Mouse (Mus musculus): ENCODE data around the gene Itga11. TPM values are rescaled to one million over a fixed set of nuclear protein-coding genes. Genes with fewer than 3 reads are reported as not detected.

The Itga11 gene
- polyA plus RNA-seq, 1 experiment from 2014 or later, result 3.0 TPM

GRCm38 (mm10) chr9:62722716-62723115 is 45.1 kb downstream of the Itga11 start:
- ATAC-seq (ENCODE audit: low FRiP score) (no peak), DNase-seq (ENCODE audit: low spot score) (no peak)
- Histone ChIP-seq H3K4me1 (replicated peaks; ENCODE audit: control insufficient read depth, insufficient read depth, low read length) (no peaks in the 10 kb centered on the region), H3K27ac (ENCODE audit: low read depth, low read length) (no peak overlapping the region), H3K4me2 (replicated peaks; ENCODE audit: low read depth, low read length) (no peak overlapping the region), H3K4me3 (ENCODE audit: low read depth, low read length) (no peak overlapping the region), H3K36me3 (ENCODE audit: control insufficient read depth, insufficient read depth, low read length) (no peaks in the 10 kb centered on the region), H3K27me3 (ENCODE audit: control insufficient read depth, insufficient read depth, low read length) (no peaks in the 10 kb centered on the region), H3K9me3 (ENCODE audit: control insufficient read depth, low read length) (no peaks in the 10 kb centered on the region), H3K9ac (ENCODE audit: low read depth, low read length) (no peak overlapping the region)
- 77% methylated on average over 6 of the region's 6 CpGs for WGBS

DNA sequence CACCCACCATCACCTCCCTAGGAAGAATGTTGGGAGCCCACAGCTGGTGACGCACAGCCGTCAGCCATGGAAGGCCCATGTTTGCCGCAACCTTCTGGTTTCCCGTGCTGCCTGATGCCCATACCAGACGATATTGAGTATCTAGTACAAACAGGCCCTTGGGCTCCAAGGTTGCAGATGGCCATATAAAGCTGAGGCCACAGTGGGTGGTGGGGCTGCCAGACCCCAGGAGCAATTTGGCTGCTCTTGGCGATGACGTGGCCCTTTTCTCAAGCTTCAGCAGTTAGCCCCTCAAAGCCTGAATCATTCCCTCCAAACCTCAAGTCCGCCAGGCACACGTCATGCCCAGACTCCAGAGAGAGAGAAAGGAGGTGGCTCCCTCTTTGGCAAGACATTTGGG is 46.5 kb downstream of the Itga11 start:
- H3K9me3 ChIP-seq (ENCODE audit: control insufficient read depth, low read length), result no peaks in the 10 kb centered on the region
- 90% methylated on average over 9 of the region's 9 CpGs for WGBS

DNA sequence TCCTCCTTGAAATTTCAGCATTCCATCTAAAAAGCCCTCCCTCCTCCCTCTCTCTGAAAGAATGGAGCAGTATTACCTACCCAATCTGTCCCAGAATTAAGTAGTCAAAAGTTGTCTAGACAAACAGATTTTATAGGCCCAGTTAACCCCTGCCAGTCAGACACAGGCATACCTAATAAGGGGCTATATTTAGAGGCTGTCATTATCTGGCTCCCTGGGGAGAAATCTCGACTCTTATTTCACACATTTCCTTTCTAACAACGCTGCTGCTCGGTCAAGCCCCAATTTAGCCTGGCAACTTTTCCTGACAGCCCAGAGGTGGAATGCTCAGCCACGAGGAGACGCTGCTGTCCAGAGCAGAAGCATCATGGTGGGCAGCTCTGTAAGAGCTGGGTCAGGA is 47.6 kb downstream of the Itga11 start:
- Histone ChIP-seq H3K4me1 (replicated peaks; ENCODE audit: control insufficient read depth, insufficient read depth, low read length) (no peaks in the 10 kb centered on the region), H3K9ac (ENCODE audit: low read depth, low read length) (no peak overlapping the region), H3K27me3 (ENCODE audit: control insufficient read depth, insufficient read depth, low read length) (no peaks in the 10 kb centered on the region), H3K4me2 (replicated peaks; ENCODE audit: low read depth, low read length) (no peak overlapping the region), H3K9me3 (ENCODE audit: control insufficient read depth, low read length) (no peaks in the 10 kb centered on the region), H3K27ac (ENCODE audit: low read depth, low read length) (no peak overlapping the region), H3K36me3 (ENCODE audit: control insufficient read depth, insufficient read depth, low read length) (no peaks in the 10 kb centered on the region), H3K4me3 (ENCODE audit: low read depth, low read length) (no peak overlapping the region)
- 32% methylated on average over 5 of the region's 5 CpGs for WGBS
- DNase-seq (ENCODE audit: low spot score), result peak; percentile 30
- ATAC-seq (ENCODE audit: low FRiP score), result no peak

More for the DNA sequence above, 46.5 kb downstream of the Itga11 start:
- Histone ChIP-seq H3K36me3 (ENCODE audit: control insufficient read depth, insufficient read depth, low read length) (no peaks in the 10 kb centered on the region), H3K9ac (ENCODE audit: low read depth, low read length) (no peak overlapping the region), H3K4me1 (replicated peaks; ENCODE audit: control insufficient read depth, insufficient read depth, low read length) (no peaks in the 10 kb centered on the region), H3K4me2 (replicated peaks; ENCODE audit: low read depth, low read length) (no peak overlapping the region), H3K27ac (ENCODE audit: low read depth, low read length) (no peak overlapping the region), H3K27me3 (ENCODE audit: control insufficient read depth, insufficient read depth, low read length) (no peaks in the 10 kb centered on the region), H3K4me3 (ENCODE audit: low read depth, low read length) (no peak overlapping the region)
- ATAC-seq (ENCODE audit: low FRiP score) (no peak), DNase-seq (ENCODE audit: low spot score) (no peak)

- H3K27me3 ChIP-seq (ENCODE audit: control insufficient read depth, insufficient read depth, low read length), result no peaks in the 10 kb centered on the region
- no peak overlapping the region for H3K9ac ChIP-seq (ENCODE audit: low read depth, low read length)
- no peaks in the 10 kb centered on the region for H3K4me1 ChIP-seq (replicated peaks; ENCODE audit: control insufficient read depth, insufficient read depth, low read length)
- DNase-seq (ENCODE audit: low spot score) (peak; percentile 29), ATAC-seq (ENCODE audit: low FRiP score) (no peak)
- H3K9me3 ChIP-seq (ENCODE audit: control insufficient read depth, low read length), result no peaks in the 10 kb centered on the region
- H3K27ac ChIP-seq (ENCODE audit: low read depth, low read length), result no peak overlapping the region
- no peak overlapping the region for H3K4me2 ChIP-seq (replicated peaks; ENCODE audit: low read depth, low read length)
- no peak overlapping the region for H3K4me3 ChIP-seq (ENCODE audit: low read depth, low read length)
- WGBS, result 56% methylated on average over 6 of the region's 6 CpGs
- no peaks in the 10 kb centered on the region for H3K36me3 ChIP-seq (ENCODE audit: control insufficient read depth, insufficient read depth, low read length)
These were observed 48.8 kb downstream of the Itga11 start for GRCm38 (mm10) chr9:62726472-62726871.

GRCm38 (mm10) chr9:62744558-62745275 is 67.1 kb downstream of the Itga11 start:
- no peak overlapping the region for H3K4me2 ChIP-seq (replicated peaks; ENCODE audit: low read depth, low read length)
- DNase-seq (ENCODE audit: low spot score) (peak; percentile 81), ATAC-seq (ENCODE audit: low FRiP score) (no peak)
- H3K27ac ChIP-seq (ENCODE audit: low read depth, low read length), result no peak overlapping the region
- H3K9me3 ChIP-seq (ENCODE audit: control insufficient read depth, low read length), result no peaks in the 10 kb centered on the region
- H3K4me3 ChIP-seq (ENCODE audit: low read depth, low read length), result no peak overlapping the region
- 57% methylated on average over 7 of the region's 7 CpGs for WGBS
- no peaks in the 10 kb centered on the region for H3K36me3 ChIP-seq (ENCODE audit: control insufficient read depth, insufficient read depth, low read length)
- H3K27me3 ChIP-seq (ENCODE audit: control insufficient read depth, insufficient read depth, low read length), result no peaks in the 10 kb centered on the region
- H3K4me1 ChIP-seq (replicated peaks; ENCODE audit: control insufficient read depth, insufficient read depth, low read length), result no peaks in the 10 kb centered on the region
- no peak overlapping the region for H3K9ac ChIP-seq (ENCODE audit: low read depth, low read length)

- DNase-seq (ENCODE audit: low spot score) (no peak), ATAC-seq (ENCODE audit: low FRiP score) (no peak)
- H3K4me2 ChIP-seq (replicated peaks; ENCODE audit: low read depth, low read length), result no peak overlapping the region
- no peaks in the 10 kb centered on the region for H3K27me3 ChIP-seq (ENCODE audit: control insufficient read depth, insufficient read depth, low read length)
- no peak overlapping the region for H3K27ac ChIP-seq (ENCODE audit: low read depth, low read length)
- H3K9ac ChIP-seq (ENCODE audit: low read depth, low read length), result no peak overlapping the region
- H3K9me3 ChIP-seq (ENCODE audit: control insufficient read depth, low read length), result no peaks in the 10 kb centered on the region
- no peak overlapping the region for H3K4me3 ChIP-seq (ENCODE audit: low read depth, low read length)
- 88% methylated on average over 6 of the region's 6 CpGs for WGBS
- no peaks in the 10 kb centered on the region for H3K36me3 ChIP-seq (ENCODE audit: control insufficient read depth, insufficient read depth, low read length)
- H3K4me1 ChIP-seq (replicated peaks; ENCODE audit: control insufficient read depth, insufficient read depth, low read length), result no peaks in the 10 kb centered on the region
These were observed 69.0 kb downstream of the Itga11 start for GRCm38 (mm10) chr9:62746646-62747045.

- Histone ChIP-seq H3K4me2 (replicated peaks; ENCODE audit: low read depth, low read length) (no peak overlapping the region), H3K4me3 (ENCODE audit: low read depth, low read length) (no peak overlapping the region), H3K9ac (ENCODE audit: low read depth, low read length) (no peak overlapping the region), H3K4me1 (replicated peaks; ENCODE audit: control insufficient read depth, insufficient read depth, low read length) (no peaks in the 10 kb centered on the region), H3K27ac (ENCODE audit: low read depth, low read length) (no peak overlapping the region), H3K9me3 (ENCODE audit: control insufficient read depth, low read length) (no peaks in the 10 kb centered on the region), H3K36me3 (ENCODE audit: control insufficient read depth, insufficient read depth, low read length) (no peaks in the 10 kb centered on the region), H3K27me3 (ENCODE audit: control insufficient read depth, insufficient read depth, low read length) (no peaks in the 10 kb centered on the region)
- 60% methylated on average over 6 of the region's 6 CpGs for WGBS
- DNase-seq (ENCODE audit: low spot score) (no peak), ATAC-seq (ENCODE audit: low FRiP score) (no peak)
These were observed 72.0 kb downstream of the Itga11 start for GRCm38 (mm10) chr9:62749666-62750065.

DNA sequence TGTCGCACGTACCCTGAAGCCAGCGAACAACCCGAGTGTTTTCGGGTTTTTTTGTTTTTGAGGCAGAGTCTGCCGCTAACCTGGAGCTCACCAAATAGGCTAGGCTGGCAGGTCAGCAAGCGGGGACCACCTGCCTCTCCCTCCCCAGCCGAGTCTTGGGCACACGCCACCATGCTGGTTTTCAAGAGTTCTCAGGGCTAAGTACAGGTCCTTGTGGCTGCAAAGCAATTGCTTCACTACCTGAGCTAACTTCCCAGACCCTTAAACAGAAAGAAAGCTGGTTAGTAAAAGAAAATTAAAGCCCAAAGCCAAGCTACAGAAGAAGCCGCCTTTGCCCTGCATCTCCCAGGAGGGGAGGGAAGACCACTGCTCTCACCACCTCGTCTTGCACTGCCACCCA is 72.8 kb downstream of the Itga11 start:
- ATAC-seq (ENCODE audit: low FRiP score), result no peak
- Histone ChIP-seq H3K9ac (ENCODE audit: low read depth, low read length) (no peak overlapping the region), H3K4me1 (replicated peaks; ENCODE audit: control insufficient read depth, insufficient read depth, low read length) (no peaks in the 10 kb centered on the region), H3K27ac (ENCODE audit: low read depth, low read length) (no peak overlapping the region), H3K27me3 (ENCODE audit: control insufficient read depth, insufficient read depth, low read length) (no peaks in the 10 kb centered on the region), H3K9me3 (ENCODE audit: control insufficient read depth, low read length) (no peaks in the 10 kb centered on the region), H3K36me3 (ENCODE audit: control insufficient read depth, insufficient read depth, low read length) (no peaks in the 10 kb centered on the region), H3K4me3 (ENCODE audit: low read depth, low read length) (no peak overlapping the region), H3K4me2 (replicated peaks; ENCODE audit: low read depth, low read length) (no peak overlapping the region)
- 88% methylated on average over 11 of the region's 11 CpGs for WGBS
- no peak for DNase-seq (ENCODE audit: low spot score)

DNA sequence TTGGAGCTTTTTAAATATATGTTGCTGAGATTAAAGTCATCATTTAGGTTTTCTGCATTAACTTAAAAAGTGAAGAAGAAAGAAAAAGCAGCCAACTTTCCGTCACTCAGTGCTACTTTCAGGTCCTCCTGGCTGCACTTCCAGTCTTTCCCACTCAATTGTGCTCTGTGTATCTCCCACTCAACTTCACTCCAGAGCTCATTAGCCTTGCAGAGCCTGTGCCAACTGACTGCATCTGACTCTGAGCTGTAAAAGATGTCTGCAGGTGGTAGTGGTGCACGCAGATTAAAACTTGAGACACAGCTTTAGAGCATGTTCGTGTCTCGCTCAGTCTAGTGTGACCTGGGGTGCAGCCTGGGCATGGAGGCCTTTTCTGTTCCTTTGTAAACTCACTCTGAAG is 80.7 kb downstream of the Itga11 start:
- Histone ChIP-seq H3K4me3 (ENCODE audit: low read depth, low read length) (no peak overlapping the region), H3K27me3 (ENCODE audit: control insufficient read depth, insufficient read depth, low read length) (no peaks in the 10 kb centered on the region), H3K36me3 (ENCODE audit: control insufficient read depth, insufficient read depth, low read length) (no peaks in the 10 kb centered on the region), H3K9me3 (ENCODE audit: control insufficient read depth, low read length) (no peaks in the 10 kb centered on the region), H3K4me1 (replicated peaks; ENCODE audit: control insufficient read depth, insufficient read depth, low read length) (no peaks in the 10 kb centered on the region), H3K27ac (ENCODE audit: low read depth, low read length) (no peak overlapping the region), H3K9ac (ENCODE audit: low read depth, low read length) (no peak overlapping the region), H3K4me2 (replicated peaks; ENCODE audit: low read depth, low read length) (no peak overlapping the region)
- ATAC-seq (ENCODE audit: low FRiP score) (no peak), DNase-seq (ENCODE audit: low spot score) (no peak)
- WGBS, result 83% methylated on average over 4 of the region's 4 CpGs
